Mouse (Mus musculus) midbrain, embryonic 11.5 days (tissue): ENCODE measurements around the gene Gm10097. TPM values are rescaled to one million over a fixed set of nuclear protein-coding genes. Genes with fewer than 3 reads are reported as not detected.
A peak's percentile ranks its signal among the peaks of the same experiment; 100 is the strongest.

Experiments used
- ATAC-seq: fragments of 200-750 bp; cut with Nextera tagmentation; 2 replicates; pipeline ENCODE4 v1.8.0; 2017; ENCODE audit warnings: moderate TSS enrichment, moderate library complexity; ENCODE audit not compliant: low FRiP score
- DNase-seq: peaks from one replicate; pipeline ENCODE4 v3.0.0; 2015; ENCODE audit warnings: low spot score; ENCODE audit errors: missing footprints
- H3K27ac ChIP-seq: fragments of 300-500 bp; sonication (generic); 2 replicates; pipeline ENCODE4 v1.5.1; 2014; ENCODE audit warnings: low read depth, low read length
- H3K27me3 ChIP-seq: fragments of 300-500 bp; sonication (generic); 2 replicates; pipeline ENCODE4 v1.6.1; 2014; ENCODE audit warnings: mild to moderate bottlenecking, low read length, moderate library complexity, mixed read lengths; ENCODE audit not compliant: control insufficient read depth, insufficient read depth
- H3K36me3 ChIP-seq: fragments of 300-500 bp; sonication (generic); 2 replicates; pipeline ENCODE4 v1.6.1; 2014; ENCODE audit warnings: mild to moderate bottlenecking, low read length, moderate library complexity, mixed read lengths; ENCODE audit not compliant: control insufficient read depth, insufficient read depth
- H3K4me1 ChIP-seq: fragments of 300-500 bp; sonication (generic); 2 replicates; pipeline ENCODE4 v1.6.1; 2014; ENCODE audit warnings: low read length; ENCODE audit not compliant: control insufficient read depth, insufficient read depth
- H3K4me2 ChIP-seq: fragments of 300-500 bp; sonication (generic); 2 replicates; pipeline ENCODE4 v1.6.1; 2014; ENCODE audit warnings: mild to moderate bottlenecking, moderate library complexity
- H3K4me3 ChIP-seq: fragments of 300-500 bp; sonication (generic); 2 replicates; pipeline ENCODE4 v1.5.1; 2014; ENCODE audit warnings: low read depth, low read length
- H3K9ac ChIP-seq: fragments of 300-500 bp; sonication (generic); 2 replicates; pipeline ENCODE4 v1.6.1; 2014; ENCODE audit warnings: low read length
- H3K9me3 ChIP-seq: fragments of 300-500 bp; sonication (generic); 2 replicates; pipeline ENCODE4 v1.6.1; 2016; ENCODE audit warnings: low read length; ENCODE audit not compliant: control insufficient read depth
- WGBS: fragments of 180-500 bp; shearing (Covaris S2); extraction: QIAGEN DNeasy Blood & Tissue Kit; methylation state at CpG from one replicate; pipeline ENCODE4 v1.1.7; 2014; 5-methylcytosine and 5-hydroxymethylcytosine counted together
- polyA plus RNA-seq: library from polyadenylated mRNA; unstranded; fragments of >200 nt; fragmentation: Nextera tagmentation; extraction: Ambion mirVana; gene quantifications from 2 replicates; pipeline ENCODE4 v1.2.1, GENCODE M21; 2014

Gene Gm10097
- 0.06 TPM in 1 of 2 replicates, not detected in the other for polyA plus RNA-seq

DNA sequence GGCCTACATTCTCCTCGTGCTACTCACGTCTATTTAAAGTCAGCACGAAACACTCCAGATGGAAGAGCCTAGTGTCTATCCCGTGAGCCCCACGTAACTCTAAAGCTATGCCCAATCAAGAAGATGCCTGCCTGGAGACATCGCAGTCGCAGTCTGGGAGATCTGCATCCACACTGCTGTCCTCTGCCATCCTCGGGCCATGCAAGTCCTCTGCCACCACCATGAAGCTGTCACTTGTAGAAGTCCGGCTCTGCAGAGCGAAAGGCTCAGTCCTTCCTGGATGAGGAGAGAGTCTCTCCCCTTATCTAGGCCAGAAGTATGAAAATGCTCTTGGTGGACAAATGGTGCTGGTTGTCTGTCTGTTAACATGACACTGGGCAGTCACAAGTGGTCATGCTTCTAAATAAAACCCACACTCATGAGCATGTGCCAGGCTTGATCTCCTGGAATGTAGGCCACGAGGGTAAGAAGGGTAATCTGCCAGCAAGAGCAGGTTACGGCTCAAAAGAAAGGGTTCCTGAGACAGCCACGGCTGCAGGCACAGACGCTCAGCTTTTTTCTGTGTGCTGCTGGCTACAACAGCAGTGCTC is at the start of gene Gm10097:
TSS of gene Gm10097 (plus strand) at position 517 of the 590 bp plus-strand sequence.
- peak; percentile 8 for DNase-seq
- H3K4me2 ChIP-seq, result no peak within 1 kb of the TSS
- no peak within 1 kb of the TSS for H3K27ac ChIP-seq
- H3K9me3 ChIP-seq, result no peaks in the 10 kb centered on the region
- no peaks in the 10 kb centered on the region for H3K4me1 ChIP-seq
- H3K4me3 ChIP-seq, result no peak within 1 kb of the TSS
- WGBS, result 84% methylated on average over 14 of the region's 14 CpGs
- H3K27me3 ChIP-seq, result no peaks in the 10 kb centered on the region
- no peak within 1 kb of the TSS for H3K9ac ChIP-seq
- no peak for ATAC-seq
- no peaks in the 10 kb centered on the region for H3K36me3 ChIP-seq

- Histone ChIP-seq H3K4me1 (no peaks in the 10 kb centered on the region), H3K4me3 (no peak overlapping the region), H3K36me3 (no peaks in the 10 kb centered on the region), H3K27ac (no peak overlapping the region), H3K9me3 (no peaks in the 10 kb centered on the region), H3K9ac (no peak overlapping the region), H3K4me2 (no peak overlapping the region), H3K27me3 (no peaks in the 10 kb centered on the region)
- DNase-seq, result no peak
- no peak for ATAC-seq
- whole genome bisulfite sequencing, result 85% methylated on average over 4 of the region's 4 CpGs
Observed at GRCm38 (mm10) chr10:5025906-5026305, 43.1 kb upstream of the Gm10097 start.

DNA sequence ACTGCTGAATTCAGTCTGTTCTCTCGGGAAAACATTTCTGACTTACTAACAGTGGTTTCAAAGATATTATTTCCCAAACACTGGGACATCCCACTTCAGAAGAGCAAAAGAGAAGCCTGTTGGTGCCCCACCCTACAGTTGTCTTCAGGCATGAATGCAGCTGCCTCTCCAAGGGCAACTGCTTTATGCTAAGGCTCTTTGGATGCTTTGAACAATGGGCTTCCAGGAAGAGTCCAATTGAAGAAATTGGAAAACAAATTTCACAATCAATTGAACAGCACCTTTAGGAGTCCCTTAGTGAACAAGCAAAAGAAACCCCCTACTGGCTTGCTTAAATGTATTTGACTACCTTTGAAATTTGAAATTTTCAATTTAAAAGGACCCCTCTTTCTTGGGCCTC is 41.8 kb upstream of the Gm10097 start:
- Histone ChIP-seq H3K4me2 (no peak overlapping the region), H3K4me1 (no peaks in the 10 kb centered on the region), H3K36me3 (no peaks in the 10 kb centered on the region), H3K27me3 (no peaks in the 10 kb centered on the region), H3K27ac (no peak overlapping the region), H3K9ac (no peak overlapping the region), H3K9me3 (no peaks in the 10 kb centered on the region), H3K4me3 (no peak overlapping the region)
- no peak for ATAC-seq
- WGBS, result 85% methylated on average over 1 of the region's 1 CpGs
- no peak for DNase-seq

GRCm38 (mm10) chr10:5028301-5028700 is 40.7 kb upstream of the Gm10097 start:
- ATAC-seq (no peak), DNase-seq (no peak)
- H3K4me3 ChIP-seq, result no peak overlapping the region
- 87% methylated on average over 9 of the region's 9 CpGs for WGBS
- no peaks in the 10 kb centered on the region for H3K27me3 ChIP-seq
- H3K36me3 ChIP-seq, result no peaks in the 10 kb centered on the region
- no peak overlapping the region for H3K4me2 ChIP-seq
- no peak overlapping the region for H3K9ac ChIP-seq
- no peaks in the 10 kb centered on the region for H3K9me3 ChIP-seq
- no peak overlapping the region for H3K27ac ChIP-seq
- no peaks in the 10 kb centered on the region for H3K4me1 ChIP-seq

- H3K27ac ChIP-seq, result no peak overlapping the region
- no peak overlapping the region for H3K9ac ChIP-seq
- ATAC-seq (no peak), DNase-seq (peak; percentile 53)
- no peak overlapping the region for H3K4me3 ChIP-seq
- no peak overlapping the region for H3K4me2 ChIP-seq
- H3K9me3 ChIP-seq, result no peaks in the 10 kb centered on the region
- 79% methylated on average over 2 of the region's 2 CpGs for WGBS
- H3K4me1 ChIP-seq, result no peaks in the 10 kb centered on the region
- no peaks in the 10 kb centered on the region for H3K27me3 ChIP-seq
- H3K36me3 ChIP-seq, result no peaks in the 10 kb centered on the region
Observed at GRCm38 (mm10) chr10:5029161-5029560, 39.8 kb upstream of the Gm10097 start.

DNA sequence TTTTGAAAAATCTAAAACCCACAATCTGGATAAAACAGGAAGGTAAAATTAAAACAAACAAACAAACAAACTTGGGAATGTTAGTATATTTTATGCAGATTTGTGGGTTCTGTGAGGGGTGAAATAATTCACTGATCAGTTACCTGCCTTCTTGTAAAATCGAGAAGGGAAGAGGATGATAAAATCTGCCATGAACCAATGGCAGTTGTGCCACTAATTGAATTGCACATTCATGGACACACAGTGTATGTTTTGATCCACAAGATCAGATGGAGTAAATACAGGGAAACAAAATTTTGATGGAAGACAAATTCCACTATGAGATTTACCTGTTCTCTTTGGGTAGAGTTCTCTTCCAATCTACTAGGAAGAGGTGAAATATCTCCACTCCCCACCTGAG is 39.1 kb upstream of the Gm10097 start:
- H3K9ac ChIP-seq, result no peak overlapping the region
- no peak overlapping the region for H3K27ac ChIP-seq
- DNase-seq (peak; percentile 57), ATAC-seq (no peak)
- H3K9me3 ChIP-seq, result no peaks in the 10 kb centered on the region
- no peaks in the 10 kb centered on the region for H3K27me3 ChIP-seq
- no peak overlapping the region for H3K4me2 ChIP-seq
- no peak overlapping the region for H3K4me3 ChIP-seq
- no peaks in the 10 kb centered on the region for H3K4me1 ChIP-seq
- 88% methylated on average over 1 of the region's 1 CpGs for WGBS
- no peaks in the 10 kb centered on the region for H3K36me3 ChIP-seq

DNA sequence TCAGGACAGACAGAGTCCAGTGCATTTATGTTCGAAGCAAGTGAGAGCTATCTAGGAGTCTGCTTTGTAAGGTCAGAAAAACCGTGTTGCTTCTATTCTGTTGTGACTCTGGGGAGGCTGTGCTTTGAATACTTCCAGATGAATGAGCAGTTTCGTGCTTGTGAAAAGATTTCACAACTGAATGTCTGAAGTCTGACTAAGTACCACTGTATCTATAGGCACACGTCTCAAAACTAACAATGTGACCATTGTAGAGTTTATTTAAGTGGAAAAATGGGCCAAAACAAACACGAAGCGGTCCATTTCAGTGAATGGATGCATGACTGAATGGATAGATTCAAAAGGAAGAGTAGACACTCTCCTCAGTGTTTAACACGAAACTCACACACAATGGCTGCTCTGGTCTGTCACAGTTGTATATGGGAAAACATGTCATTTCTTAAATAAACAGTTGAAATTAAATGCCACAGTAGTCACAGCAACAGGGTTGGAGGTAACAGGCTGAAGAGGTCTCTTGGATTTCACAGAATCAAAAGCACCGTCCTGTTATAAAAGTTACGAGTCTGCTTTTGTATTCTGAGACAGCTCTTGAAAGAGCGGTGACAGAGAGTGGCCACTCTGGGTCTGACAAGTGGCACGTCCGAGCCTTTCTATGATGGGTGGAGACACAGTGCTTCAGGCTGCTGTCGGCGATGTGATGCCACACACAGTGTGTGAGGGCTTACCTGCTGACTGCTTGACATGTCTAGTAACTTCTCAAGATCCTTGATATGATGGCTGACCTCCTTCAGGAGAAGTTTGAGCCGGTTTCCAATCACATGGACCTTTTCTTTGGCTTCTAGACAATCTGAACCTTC is 36.6 kb upstream of the Gm10097 start:
- WGBS, result 67% methylated on average over 15 of the region's 15 CpGs
- no peak overlapping the region for H3K4me3 ChIP-seq
- DNase-seq, result peak; percentile 79

GRCm38 (mm10) chr10:5041254-5041653 is 27.7 kb upstream of the Gm10097 start:
- WGBS, result 82% methylated on average over 8 of the region's 8 CpGs

More for the DNA sequence above, 36.6 kb upstream of the Gm10097 start:
- Histone ChIP-seq H3K27ac (no peak overlapping the region), H3K36me3 (no peaks in the 10 kb centered on the region), H3K4me1 (no peaks in the 10 kb centered on the region), H3K9me3 (no peaks in the 10 kb centered on the region), H3K4me2 (no peak overlapping the region), H3K27me3 (no peaks in the 10 kb centered on the region), H3K9ac (no peak overlapping the region)
- ATAC-seq, result no peak

GRCm38 (mm10) chr10:5044481-5044880 is 24.5 kb upstream of the Gm10097 start:
- no peak for ATAC-seq
- Histone ChIP-seq H3K9me3 (no peaks in the 10 kb centered on the region), H3K27me3 (no peaks in the 10 kb centered on the region), H3K4me2 (no peak overlapping the region), H3K36me3 (no peaks in the 10 kb centered on the region), H3K4me3 (no peak overlapping the region), H3K4me1 (no peaks in the 10 kb centered on the region), H3K9ac (no peak overlapping the region), H3K27ac (no peak overlapping the region)
- 88% methylated on average over 8 of the region's 8 CpGs for WGBS
- no peak for DNase-seq

More at GRCm38 (mm10) chr10:5041254-5041653, 27.7 kb upstream of the Gm10097 start:
- H3K9me3 ChIP-seq, result no peaks in the 10 kb centered on the region
- H3K4me1 ChIP-seq, result no peaks in the 10 kb centered on the region
- H3K9ac ChIP-seq, result no peak overlapping the region
- ATAC-seq (no peak), DNase-seq (peak; percentile 21)
- H3K36me3 ChIP-seq, result no peaks in the 10 kb centered on the region
- no peak overlapping the region for H3K27ac ChIP-seq
- H3K4me2 ChIP-seq, result no peak overlapping the region
- H3K4me3 ChIP-seq, result no peak overlapping the region
- no peaks in the 10 kb centered on the region for H3K27me3 ChIP-seq
